Mouse (Mus musculus) kidney, adult 2 months (tissue): ENCODE data around the gene Gm10644.

Experiments used
- CTCF ChIP-seq: fragments of 200-500 bp; conservative IDR thresholded peaks from 2 replicates; pipeline ENCODE4 v1.5.1; 2011; ENCODE audit warnings: low read depth, mild to moderate bottlenecking, control low read depth, low read length, moderate library complexity, mixed read lengths; ENCODE audit not compliant: insufficient read depth, insufficient read length
- POLR2A ChIP-seq: fragments of 200-500 bp; IDR thresholded peaks from one replicate; pipeline ENCODE4 v1.6.1; 2011; ENCODE audit warnings: low read depth, low read length, control low read depth

DNA sequence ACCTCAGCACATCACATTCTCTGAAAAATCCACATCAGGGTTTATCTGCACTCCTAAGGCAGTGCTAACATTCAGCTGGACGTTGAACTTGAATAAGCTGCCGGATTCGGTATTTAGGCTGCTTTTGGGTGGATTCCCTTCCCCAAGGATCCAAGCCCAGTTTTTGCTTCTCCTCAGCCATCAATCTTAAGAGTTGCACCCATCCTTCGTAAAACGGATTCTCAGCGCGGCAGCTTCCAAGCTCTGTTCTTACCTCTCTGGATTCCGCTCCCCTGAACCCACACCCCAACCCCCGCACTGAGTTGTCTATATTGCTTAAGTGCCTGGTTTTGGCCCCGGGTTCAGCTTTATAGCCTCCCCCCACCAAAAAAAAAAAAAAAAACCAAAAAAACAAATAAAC lies 56.5 kb downstream of the Gm10644 start:
- no peak for TF ChIP-seq CTCF
- no peak for TF ChIP-seq POLR2A
